Mouse (Mus musculus): ENCODE measurements around the gene Llph.

- TF ChIP-seq POLR2A (IDR thresholded peaks at IDR 0.05; ENCODE audit: extremely low read depth, insufficient read depth, low read length), result no peak
- TF ChIP-seq CTCF (IDR thresholded peaks at IDR 0.05; ENCODE audit: extremely low read depth, insufficient read depth, low read length), result no peak
Observed at GRCm38 (mm10) chr10:120210096-120210495, 16.8 kb upstream of the Llph start.

Measured in cortical plate, adult 2 months (tissue).